Mouse (Mus musculus): ENCODE measurements at regions not wholly inside any gene's neighbourhood (a gene's known extent, or its start where the extent isn't known, plus 50 kb on each side); places are given as distances from the start of the nearest gene placed in this dataset.

DNA sequence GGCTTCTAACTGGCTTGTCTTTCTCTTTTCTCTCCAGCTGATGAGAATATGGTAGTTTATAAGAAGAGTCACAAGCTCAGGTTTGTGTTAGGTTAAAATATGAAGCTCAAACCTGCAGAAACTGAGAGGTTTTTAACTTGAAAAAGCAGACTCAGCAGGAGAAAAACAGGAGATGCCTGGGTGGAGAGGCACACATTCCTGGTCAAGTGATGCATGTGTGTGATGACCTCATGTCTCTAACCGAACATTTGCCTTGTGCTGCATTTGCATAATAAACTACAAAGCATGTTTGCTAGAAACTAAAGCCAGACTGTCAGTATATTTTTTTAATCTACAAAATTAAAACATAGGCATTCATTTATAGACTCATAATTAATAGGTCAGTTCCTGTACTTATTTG, 182.2 kb upstream of the Ctso start:
- Histone ChIP-seq H3K27me3 (ENCODE audit: control insufficient read depth, insufficient read depth, low read length, poor library complexity, severe bottlenecking) (no peaks in the 10 kb centered on the region), H3K4me1 (ENCODE audit: control insufficient read depth, insufficient read depth, low read length) (no peaks in the 10 kb centered on the region), H3K4me3 (ENCODE audit: low read depth, low read length) (no peak overlapping the region), H3K9me3 (replicated peaks; ENCODE audit: control insufficient read depth, insufficient read depth, low read length, poor library complexity, severe bottlenecking) (no peaks in the 10 kb centered on the region), H3K27ac (ENCODE audit: insufficient read depth, low read length) (no peak overlapping the region), H3K9ac (ENCODE audit: low read depth, poor library complexity, severe bottlenecking) (no peak overlapping the region), H3K36me3 (ENCODE audit: control insufficient read depth, insufficient read depth, low read length, poor library complexity, severe bottlenecking) (no peaks in the 10 kb centered on the region)
- TF ChIP-seq POLR2A (IDR thresholded peaks at IDR 0.05; ENCODE audit: insufficient read depth, low read length) = no peak
- no peak for TF ChIP-seq EP300 (IDR thresholded peaks at IDR 0.05; ENCODE audit: insufficient read depth, low read depth, low read length)
- no peak for TF ChIP-seq CTCF (IDR thresholded peaks at IDR 0.05; ENCODE audit: low read depth, low read length)

DNA sequence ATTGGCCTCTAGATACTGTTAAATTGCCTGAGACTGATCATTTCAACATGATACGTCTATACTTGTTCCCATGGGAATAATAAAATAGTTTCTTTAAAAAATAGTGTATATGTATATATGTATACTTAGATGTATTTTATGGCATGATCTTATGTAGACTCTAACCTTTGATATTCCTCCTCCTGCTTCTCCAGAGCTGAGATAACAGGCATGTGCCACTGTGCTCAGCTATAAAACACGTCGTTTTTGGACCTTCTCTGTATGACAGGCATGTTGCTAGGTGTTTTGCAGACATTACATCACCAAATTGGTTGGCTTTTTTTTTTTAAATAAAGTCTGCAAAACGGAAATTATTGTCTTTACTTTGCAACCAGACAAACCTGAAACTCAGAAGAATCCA, 179.4 kb upstream of the Ctso start:
- Histone ChIP-seq H3K4me1 (ENCODE audit: control insufficient read depth, insufficient read depth, low read length) (no peaks in the 10 kb centered on the region), H3K9me3 (replicated peaks; ENCODE audit: control insufficient read depth, insufficient read depth, low read length, poor library complexity, severe bottlenecking) (no peaks in the 10 kb centered on the region), H3K27ac (ENCODE audit: insufficient read depth, low read length) (no peak overlapping the region), H3K9ac (ENCODE audit: low read depth, poor library complexity, severe bottlenecking) (no peak overlapping the region), H3K27me3 (ENCODE audit: control insufficient read depth, insufficient read depth, low read length, poor library complexity, severe bottlenecking) (no peaks in the 10 kb centered on the region), H3K36me3 (ENCODE audit: control insufficient read depth, insufficient read depth, low read length, poor library complexity, severe bottlenecking) (no peaks in the 10 kb centered on the region), H3K4me3 (ENCODE audit: low read depth, low read length) (no peak overlapping the region)
- TF ChIP-seq EP300 (IDR thresholded peaks at IDR 0.05; ENCODE audit: insufficient read depth, low read depth, low read length) (no peak), CTCF (IDR thresholded peaks at IDR 0.05; ENCODE audit: low read depth, low read length) (no peak), POLR2A (IDR thresholded peaks at IDR 0.05; ENCODE audit: insufficient read depth, low read length) (no peak)

DNA sequence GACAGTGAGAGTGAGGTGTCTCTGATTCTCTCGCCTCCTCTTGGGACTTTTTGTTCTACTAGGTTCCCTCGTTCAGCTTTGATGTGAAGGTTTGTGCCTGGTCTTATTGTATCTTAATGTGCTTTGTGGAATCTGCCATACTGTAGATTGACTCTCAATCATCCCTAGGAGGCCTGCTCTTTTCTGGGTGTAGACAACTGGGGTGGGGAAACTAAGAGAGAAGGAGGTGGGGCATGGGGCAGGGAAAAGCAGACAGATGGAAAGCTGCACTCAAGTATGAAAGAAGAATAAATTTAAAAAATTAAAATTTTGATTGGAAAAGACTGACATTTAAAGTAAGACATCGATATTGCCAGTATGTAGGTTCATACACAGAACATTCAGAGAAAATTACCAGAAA, 172.0 kb upstream of the Ctso start:
- no peaks in the 10 kb centered on the region for H3K4me1 ChIP-seq (ENCODE audit: control insufficient read depth, insufficient read depth, low read length)
- no peaks in the 10 kb centered on the region for H3K27me3 ChIP-seq (ENCODE audit: control insufficient read depth, insufficient read depth, low read length, poor library complexity, severe bottlenecking)
- no peaks in the 10 kb centered on the region for H3K36me3 ChIP-seq (ENCODE audit: control insufficient read depth, insufficient read depth, low read length, poor library complexity, severe bottlenecking)
- TF ChIP-seq POLR2A (IDR thresholded peaks at IDR 0.05; ENCODE audit: insufficient read depth, low read length) (no peak), EP300 (IDR thresholded peaks at IDR 0.05; ENCODE audit: insufficient read depth, low read depth, low read length) (no peak), CTCF (IDR thresholded peaks at IDR 0.05; ENCODE audit: low read depth, low read length) (no peak)
- H3K4me3 ChIP-seq (ENCODE audit: low read depth, low read length) = no peak overlapping the region
- no peaks in the 10 kb centered on the region for H3K9me3 ChIP-seq (replicated peaks; ENCODE audit: control insufficient read depth, insufficient read depth, low read length, poor library complexity, severe bottlenecking)
- no peak overlapping the region for H3K27ac ChIP-seq (ENCODE audit: insufficient read depth, low read length)
- no peak overlapping the region for H3K9ac ChIP-seq (ENCODE audit: low read depth, poor library complexity, severe bottlenecking)

DNA sequence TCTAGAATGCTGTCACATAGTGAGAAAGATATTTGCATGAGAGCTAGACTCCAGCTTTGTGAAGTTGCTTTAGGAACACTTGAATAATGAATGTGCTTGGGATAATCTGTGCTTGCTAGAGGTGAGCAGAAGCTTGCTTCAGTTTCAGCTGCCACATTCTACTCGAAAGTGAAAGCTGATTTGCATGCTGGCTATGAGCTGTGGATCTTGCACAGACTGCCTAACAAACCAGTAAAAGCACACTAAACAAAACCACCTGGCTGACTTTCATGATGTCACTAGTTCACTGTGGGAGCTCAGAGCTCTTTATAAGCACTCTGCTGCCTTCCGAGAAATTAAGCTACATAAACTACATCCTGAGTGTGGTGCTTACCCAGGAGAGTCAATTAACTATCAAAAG, 171.5 kb upstream of the Ctso start:
- H3K4me3 ChIP-seq (ENCODE audit: low read depth, low read length) = no peak overlapping the region
- TF ChIP-seq POLR2A (IDR thresholded peaks at IDR 0.05; ENCODE audit: insufficient read depth, low read length) (no peak), EP300 (IDR thresholded peaks at IDR 0.05; ENCODE audit: insufficient read depth, low read depth, low read length) (no peak), CTCF (IDR thresholded peaks at IDR 0.05; ENCODE audit: low read depth, low read length) (no peak)
- H3K27me3 ChIP-seq (ENCODE audit: control insufficient read depth, insufficient read depth, low read length, poor library complexity, severe bottlenecking) = no peaks in the 10 kb centered on the region
- H3K4me1 ChIP-seq (ENCODE audit: control insufficient read depth, insufficient read depth, low read length) = no peaks in the 10 kb centered on the region
- no peaks in the 10 kb centered on the region for H3K36me3 ChIP-seq (ENCODE audit: control insufficient read depth, insufficient read depth, low read length, poor library complexity, severe bottlenecking)
- no peaks in the 10 kb centered on the region for H3K9me3 ChIP-seq (replicated peaks; ENCODE audit: control insufficient read depth, insufficient read depth, low read length, poor library complexity, severe bottlenecking)
- no peak overlapping the region for H3K27ac ChIP-seq (ENCODE audit: insufficient read depth, low read length)
- no peak overlapping the region for H3K9ac ChIP-seq (ENCODE audit: low read depth, poor library complexity, severe bottlenecking)

DNA sequence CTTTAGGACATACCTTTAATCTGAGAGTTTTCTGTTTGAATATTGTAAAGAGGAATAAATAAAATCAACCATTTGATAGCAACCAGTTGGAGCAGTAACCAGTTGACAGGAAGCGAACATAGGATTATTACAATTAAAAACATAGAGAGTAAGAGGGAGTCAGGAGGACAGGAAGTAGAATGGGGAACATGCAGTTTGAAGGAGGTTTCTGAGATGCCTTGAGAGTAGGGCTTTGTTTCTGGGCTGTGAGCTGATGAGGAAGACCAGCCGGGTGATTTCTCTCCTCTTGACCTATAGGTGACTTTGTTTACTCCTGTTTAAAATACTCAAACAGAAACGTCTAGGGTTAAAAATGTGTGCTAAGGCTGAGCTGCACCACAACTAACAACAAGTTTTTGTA, 160.6 kb upstream of the Ctso start:
- no peak overlapping the region for H3K9ac ChIP-seq (ENCODE audit: low read depth, poor library complexity, severe bottlenecking)
- H3K9me3 ChIP-seq (replicated peaks; ENCODE audit: control insufficient read depth, insufficient read depth, low read length, poor library complexity, severe bottlenecking) = no peaks in the 10 kb centered on the region
- no peak for TF ChIP-seq CTCF (IDR thresholded peaks at IDR 0.05; ENCODE audit: low read depth, low read length)
- no peak for TF ChIP-seq EP300 (IDR thresholded peaks at IDR 0.05; ENCODE audit: insufficient read depth, low read depth, low read length)
- H3K4me3 ChIP-seq (ENCODE audit: low read depth, low read length) = no peak overlapping the region
- no peaks in the 10 kb centered on the region for H3K4me1 ChIP-seq (ENCODE audit: control insufficient read depth, insufficient read depth, low read length)
- no peaks in the 10 kb centered on the region for H3K27me3 ChIP-seq (ENCODE audit: control insufficient read depth, insufficient read depth, low read length, poor library complexity, severe bottlenecking)
- no peaks in the 10 kb centered on the region for H3K36me3 ChIP-seq (ENCODE audit: control insufficient read depth, insufficient read depth, low read length, poor library complexity, severe bottlenecking)
- no peak overlapping the region for H3K27ac ChIP-seq (ENCODE audit: insufficient read depth, low read length)

DNA sequence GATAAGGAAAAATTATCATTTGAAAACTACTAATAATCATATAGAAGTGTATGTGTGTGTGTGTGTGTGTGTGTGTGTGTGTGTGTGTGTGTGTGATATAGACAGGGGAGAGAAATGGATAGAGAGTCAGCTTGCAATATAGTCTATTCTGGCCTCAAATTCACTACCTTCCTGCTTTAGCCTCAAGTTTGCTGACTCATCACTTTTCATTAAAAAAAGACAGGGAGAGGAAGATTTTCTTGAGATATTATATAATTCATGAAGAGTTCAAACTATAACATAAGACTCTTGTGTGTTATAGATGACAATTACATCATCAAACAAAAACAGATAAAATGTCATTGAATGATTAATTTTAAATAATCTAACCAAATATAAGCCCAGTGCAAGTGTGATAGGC, 159.4 kb upstream of the Ctso start:
- Histone ChIP-seq H3K27ac (ENCODE audit: insufficient read depth, low read length) (no peak overlapping the region), H3K36me3 (ENCODE audit: control insufficient read depth, insufficient read depth, low read length, poor library complexity, severe bottlenecking) (no peaks in the 10 kb centered on the region), H3K9me3 (replicated peaks; ENCODE audit: control insufficient read depth, insufficient read depth, low read length, poor library complexity, severe bottlenecking) (no peaks in the 10 kb centered on the region), H3K9ac (ENCODE audit: low read depth, poor library complexity, severe bottlenecking) (no peak overlapping the region), H3K4me3 (ENCODE audit: low read depth, low read length) (no peak overlapping the region), H3K27me3 (ENCODE audit: control insufficient read depth, insufficient read depth, low read length, poor library complexity, severe bottlenecking) (no peaks in the 10 kb centered on the region), H3K4me1 (ENCODE audit: control insufficient read depth, insufficient read depth, low read length) (no peaks in the 10 kb centered on the region)
- TF ChIP-seq POLR2A (IDR thresholded peaks at IDR 0.05; ENCODE audit: insufficient read depth, low read length) = no peak
- TF ChIP-seq EP300 (IDR thresholded peaks at IDR 0.05; ENCODE audit: insufficient read depth, low read depth, low read length) = no peak

All from ES-Bruce4 (cell line).